Comparison of ENCODE assay signal across 10 mouse cellular contexts in genomic region chr13:71957147-71957546, GRCm38 (mm10). TPM values are rescaled to one million over a fixed set of nuclear protein-coding genes. Genes with fewer than 3 reads are reported as not detected.
DNase-seq lines count a peak whose midpoint lies in the region; ATAC-seq and TF ChIP-seq lines count a peak whose summit lies in the region.
"Had no signal": no experiment of that assay in that cellular context is flagged by ENCODE, and none has a peak within 500 bp of the region (broad histone marks: within the 10 kb centered on the region; RNA-seq: fewer than 3 reads in every experiment).

No protein-coding gene starts in this region.

- ATAC-seq in kidney, postnatal 0 days (replicated peaks; ENCODE audit: low FRiP score, low read depth), result no peak
- ATAC-seq in hindbrain, embryonic 15.5 days (ENCODE audit: low FRiP score, low read depth), result no peak

- 3% methylated on average over 18 of the region's 18 CpGs for WGBS in kidney, postnatal 0 days
- WGBS in hindbrain, embryonic 15.5 days, result 14% methylated on average over 18 of the region's 18 CpGs

- no peak overlapping the region for H3K4me3 ChIP-seq in kidney, postnatal 0 days (replicated peaks; ENCODE audit: low read depth, low read length)
- peak overlapping the region; percentile 46 for H3K4me3 ChIP-seq in hindbrain, embryonic 15.5 days
- H3K4me3 ChIP-seq: forebrain, embryonic 12.5 days; intestine, embryonic 15.5 days had no signal

- peaks cover 64% of the 10 kb centered on the region for H3K27me3 ChIP-seq in kidney, postnatal 0 days (ENCODE audit: insufficient read depth, low read length)
- H3K27me3 ChIP-seq in hindbrain, embryonic 15.5 days, result peaks cover 23% of the 10 kb centered on the region

- H3K9me3 ChIP-seq in kidney, postnatal 0 days (replicated peaks; ENCODE audit: low read length), result no peaks in the 10 kb centered on the region
- no peaks in the 10 kb centered on the region for H3K9me3 ChIP-seq in hindbrain, embryonic 15.5 days
- H3K9me3 ChIP-seq: forebrain, embryonic 12.5 days; intestine, embryonic 15.5 days had no signal

- TF ChIP-seq CTCF in kidney, postnatal 0 days (IDR thresholded peaks at IDR 0.05; ENCODE audit: low read depth), result no peak

- no peaks in the 10 kb centered on the region for H3K4me1 ChIP-seq in kidney, postnatal 0 days (replicated peaks; ENCODE audit: insufficient read depth, low read length)
- H3K4me1 ChIP-seq in hindbrain, embryonic 15.5 days (replicated peaks), result peaks cover 38% of the 10 kb centered on the region

- H3K36me3 ChIP-seq in kidney, postnatal 0 days (ENCODE audit: insufficient read depth, low read length), result no peaks in the 10 kb centered on the region
- no peaks in the 10 kb centered on the region for H3K36me3 ChIP-seq in hindbrain, embryonic 15.5 days
- H3K36me3 ChIP-seq: forebrain, embryonic 12.5 days; intestine, embryonic 15.5 days had no signal

- no peak overlapping the region for H3K9ac ChIP-seq in kidney, postnatal 0 days (ENCODE audit: low read depth, low read length)
- peak overlapping the region; percentile 21; the same call in 1 of the 2 replicates for H3K9ac ChIP-seq in hindbrain, embryonic 15.5 days
- H3K9ac ChIP-seq: forebrain, embryonic 12.5 days; intestine, embryonic 15.5 days had no signal

- H3K4me2 ChIP-seq in kidney, postnatal 0 days (ENCODE audit: low read length), result peak overlapping the region; percentile 35; the same call in 1 of the 2 replicates
- H3K4me2 ChIP-seq in hindbrain, embryonic 15.5 days, result peak overlapping the region; percentile 62
- H3K4me2 ChIP-seq: forebrain, embryonic 12.5 days; intestine, embryonic 15.5 days had no signal

- no peak for DNase-seq in kidney, postnatal 0 days (ENCODE audit: low spot score)
- no peak for DNase-seq in kidney, postnatal 4 days
- peak; percentile 33 for DNase-seq in embryo, embryonic 11 days
- DNase-seq in neural tube, embryonic 10.5 days (ENCODE audit: extremely low spot score, low spot score), result peak; percentile 55
- no peak for DNase-seq in cerebellum, adult 11 months
- DNase-seq in thymus, adult 18-20 months, result no peak

- H3K27ac ChIP-seq in kidney, postnatal 0 days, result no peak overlapping the region
- peak overlapping the region; percentile 49 for H3K27ac ChIP-seq in hindbrain, embryonic 15.5 days (replicated peaks)
- H3K27ac ChIP-seq: forebrain, embryonic 12.5 days; intestine, embryonic 15.5 days had no signal

RNA-seq across cellular contexts. Expression of gene Irx1, which starts 6.4 kb away (rescaled TPM):
- polyA plus RNA-seq in kidney, postnatal 0 days (2015; fragmentation: Nextera tagmentation; extraction: Ambion mirVana), result 6.8 and 8.9 TPM in 2 replicates
- 8.5 and 8.7 TPM in 2 replicates for polyA plus RNA-seq in hindbrain, embryonic 15.5 days (2015; fragmentation: Nextera tagmentation; extraction: Ambion mirVana)
- polyA plus RNA-seq: intestine, embryonic 15.5 days; spleen, adult 2 months had no signal

Comparison
In these comparisons a context has a peak if more than half of its experiments do, and no peak if none do; other contexts are left out.
1. DNase-seq: peak in embryo, embryonic 11 days (single experiment) and neural tube, embryonic 10.5 days (single experiment); none in kidney, postnatal 0 days (single experiment), kidney, postnatal 4 days (0 of 2), cerebellum, adult 11 months (single experiment) and thymus, adult 18-20 months (0 of 2).